ENCODE assay signal across 8 mouse cellular contexts in the genomic region with DNA sequence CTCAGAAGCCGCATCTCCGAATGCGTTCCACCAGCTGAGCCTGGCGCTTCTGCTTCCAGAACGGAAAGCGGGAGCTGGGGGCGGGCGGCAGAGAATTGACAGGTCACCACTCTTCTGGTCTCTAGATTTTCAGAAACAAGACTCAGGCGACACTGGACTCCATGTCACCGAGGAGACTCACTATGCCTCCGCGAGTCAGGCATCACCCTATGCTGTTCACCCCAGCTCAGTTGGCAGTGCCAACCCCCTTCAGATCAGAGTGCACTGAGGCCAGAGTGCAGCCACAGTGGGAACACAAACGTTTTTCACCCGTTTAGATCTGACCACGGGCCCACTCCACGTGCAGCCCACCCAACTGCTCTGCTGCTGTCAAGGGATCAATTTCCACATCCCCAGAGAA. TPM values are rescaled to one million over a fixed set of nuclear protein-coding genes. Genes with fewer than 3 reads are reported as not detected.
DNase-seq lines count a peak whose midpoint lies in the region; ATAC-seq lines count a peak whose summit lies in the region.

No protein-coding gene starts in this region.

- peak; percentile 13 for DNase-seq in adrenal gland, adult 8-10 months
- DNase-seq in adrenal gland, postnatal 10 days, result no peak
- DNase-seq in lung, postnatal 10 days, result no peak
- DNase-seq in spleen, postnatal 4 days (ENCODE audit: low spot score in 2 of 2), result no peak
- no peak for DNase-seq in gastrocnemius, postnatal 25 days

- H3K36me3 ChIP-seq in lung, embryonic 16.5 days (ENCODE audit: control insufficient read depth, insufficient read depth, low read length), result no peaks in the 10 kb centered on the region
- H3K36me3 ChIP-seq in hindbrain, embryonic 15.5 days, result no peaks in the 10 kb centered on the region
- no peaks in the 10 kb centered on the region for H3K36me3 ChIP-seq in midbrain, embryonic 13.5 days

- peak; percentile 47 for ATAC-seq in lung, embryonic 16.5 days (ENCODE audit: low read depth)
- peak; percentile 75; the same call in 1 of the 2 replicates for ATAC-seq in hindbrain, embryonic 15.5 days (ENCODE audit: low FRiP score, low read depth)
- ATAC-seq in midbrain, embryonic 13.5 days, result peak; percentile 75

- H3K27me3 ChIP-seq in lung, embryonic 16.5 days (ENCODE audit: control insufficient read depth, insufficient read depth, low read depth, low read length), result no peaks in the 10 kb centered on the region
- no peaks in the 10 kb centered on the region for H3K27me3 ChIP-seq in hindbrain, embryonic 15.5 days
- H3K27me3 ChIP-seq in midbrain, embryonic 13.5 days, result no peaks in the 10 kb centered on the region

- H3K9me3 ChIP-seq in lung, embryonic 16.5 days (ENCODE audit: control insufficient read depth, low read length), result no peaks in the 10 kb centered on the region
- no peaks in the 10 kb centered on the region for H3K9me3 ChIP-seq in hindbrain, embryonic 15.5 days
- no peaks in the 10 kb centered on the region for H3K9me3 ChIP-seq in midbrain, embryonic 13.5 days

- H3K27ac ChIP-seq in lung, embryonic 16.5 days (ENCODE audit: low read length), result no peak overlapping the region
- H3K27ac ChIP-seq in hindbrain, embryonic 15.5 days (replicated peaks), result peak overlapping the region; percentile 91
- peak overlapping the region; percentile 79 for H3K27ac ChIP-seq in midbrain, embryonic 13.5 days

- no peaks in the 10 kb centered on the region; the same call in 1 of the 2 replicates for H3K4me1 ChIP-seq in lung, embryonic 16.5 days (replicated peaks; ENCODE audit: control insufficient read depth, insufficient read depth, low read length)
- H3K4me1 ChIP-seq in hindbrain, embryonic 15.5 days (replicated peaks), result peaks cover 14% of the 10 kb centered on the region; the same call in 1 of the 2 replicates
- peaks cover 12% of the 10 kb centered on the region for H3K4me1 ChIP-seq in midbrain, embryonic 13.5 days (replicated peaks)

- peak overlapping the region; percentile 65 for H3K9ac ChIP-seq in lung, embryonic 16.5 days (ENCODE audit: low read length)
- peak overlapping the region; percentile 88 for H3K9ac ChIP-seq in hindbrain, embryonic 15.5 days
- H3K9ac ChIP-seq in midbrain, embryonic 13.5 days (replicated peaks), result peak overlapping the region; percentile 74

- peak overlapping the region; percentile 56 for H3K4me3 ChIP-seq in lung, embryonic 16.5 days (ENCODE audit: low read length)
- H3K4me3 ChIP-seq in hindbrain, embryonic 15.5 days, result peak overlapping the region; percentile 76
- peak overlapping the region; percentile 60 for H3K4me3 ChIP-seq in midbrain, embryonic 13.5 days (replicated peaks)

- peak overlapping the region; percentile 97 for H3K4me2 ChIP-seq in lung, embryonic 16.5 days (ENCODE audit: low read depth, low read length)
- H3K4me2 ChIP-seq in hindbrain, embryonic 15.5 days, result peak overlapping the region; percentile 95
- H3K4me2 ChIP-seq in midbrain, embryonic 13.5 days (replicated peaks), result peak overlapping the region; percentile 85

- under 1% methylated on average over 16 of the region's 16 CpGs for WGBS in lung, embryonic 16.5 days
- 0% methylated on average over 16 of the region's 16 CpGs for WGBS in hindbrain, embryonic 15.5 days
- WGBS in midbrain, embryonic 13.5 days, result 4% methylated on average over 16 of the region's 16 CpGs

RNA-seq across cellular contexts. Expression of a gene that starts 0.4 kb away (rescaled TPM):
- total RNA-seq in adrenal gland, adult 8-10 months (2022), result 1 to 10 TPM; 1.7 to 4.7 (median 3.3) TPM
- total RNA-seq in adrenal gland, postnatal 10 days (2021), result 1 to 10 TPM; 1.4 to 2.6 TPM
- 1.9 and 2.0 TPM in 2 replicates for polyA plus RNA-seq in lung, embryonic 16.5 days (2015; fragmentation: Nextera tagmentation; extraction: Ambion mirVana)
- polyA plus RNA-seq in hindbrain, embryonic 15.5 days (2015; fragmentation: Nextera tagmentation; extraction: Ambion mirVana), result 3.5 and 4.3 TPM in 2 replicates
- 2.9 TPM in 2 replicates for polyA plus RNA-seq in midbrain, embryonic 13.5 days (2015; fragmentation: Nextera tagmentation; extraction: Ambion mirVana)
- total RNA-seq in gastrocnemius, postnatal 25 days (2021), result 1 to 10 TPM; 1.3 to 1.7 TPM

RNA-seq across cellular contexts. Expression of a gene that starts 12.5 kb away (rescaled TPM):
- total RNA-seq in adrenal gland, adult 8-10 months (2022), result not detected
- not detected for total RNA-seq in adrenal gland, postnatal 10 days (2021)
- not detected in 2 replicates for polyA plus RNA-seq in lung, embryonic 16.5 days (2015; fragmentation: Nextera tagmentation; extraction: Ambion mirVana)
- not detected in 2 replicates for polyA plus RNA-seq in hindbrain, embryonic 15.5 days (2015; fragmentation: Nextera tagmentation; extraction: Ambion mirVana)
- not detected in 2 replicates for polyA plus RNA-seq in midbrain, embryonic 13.5 days (2015; fragmentation: Nextera tagmentation; extraction: Ambion mirVana)
- not detected for total RNA-seq in gastrocnemius, postnatal 25 days (2021)

RNA-seq across cellular contexts. Expression of a gene that starts 15.1 kb away (rescaled TPM):
- 10 to 100 TPM in 3 of 4 experiments, 1 to 10 TPM in 1; 9.4 to 12.8 (median 11.0) TPM for total RNA-seq in adrenal gland, adult 8-10 months (2022)
- total RNA-seq in adrenal gland, postnatal 10 days (2021), result 1 to 10 TPM; 4.9 to 7.0 TPM
- polyA plus RNA-seq in lung, embryonic 16.5 days (2015; fragmentation: Nextera tagmentation; extraction: Ambion mirVana), result 11.1 and 11.4 TPM in 2 replicates
- 41.5 and 46.0 TPM in 2 replicates for polyA plus RNA-seq in hindbrain, embryonic 15.5 days (2015; fragmentation: Nextera tagmentation; extraction: Ambion mirVana)
- 51.9 and 53.2 TPM in 2 replicates for polyA plus RNA-seq in midbrain, embryonic 13.5 days (2015; fragmentation: Nextera tagmentation; extraction: Ambion mirVana)
- total RNA-seq in gastrocnemius, postnatal 25 days (2021), result 1 to 10 TPM; 4.5 to 5.4 TPM

RNA-seq across cellular contexts. Expression of a gene that starts 22.5 kb away (rescaled TPM):
- not detected for total RNA-seq in adrenal gland, adult 8-10 months (2022)
- total RNA-seq in adrenal gland, postnatal 10 days (2021), result not detected
- polyA plus RNA-seq in lung, embryonic 16.5 days (2015; fragmentation: Nextera tagmentation; extraction: Ambion mirVana), result not detected in 2 replicates
- not detected in 2 replicates for polyA plus RNA-seq in hindbrain, embryonic 15.5 days (2015; fragmentation: Nextera tagmentation; extraction: Ambion mirVana)
- polyA plus RNA-seq in midbrain, embryonic 13.5 days (2015; fragmentation: Nextera tagmentation; extraction: Ambion mirVana), result not detected in 2 replicates
- total RNA-seq in gastrocnemius, postnatal 25 days (2021), result not detected

RNA-seq across cellular contexts. Expression of a gene that starts 35.3 kb away (rescaled TPM):
- total RNA-seq in adrenal gland, adult 8-10 months (2022), result not detected
- total RNA-seq in adrenal gland, postnatal 10 days (2021), result not detected
- polyA plus RNA-seq in lung, embryonic 16.5 days (2015; fragmentation: Nextera tagmentation; extraction: Ambion mirVana), result not detected in 2 replicates
- polyA plus RNA-seq in hindbrain, embryonic 15.5 days (2015; fragmentation: Nextera tagmentation; extraction: Ambion mirVana), result not detected in 2 replicates
- polyA plus RNA-seq in midbrain, embryonic 13.5 days (2015; fragmentation: Nextera tagmentation; extraction: Ambion mirVana), result not detected in 2 replicates
- not detected for total RNA-seq in gastrocnemius, postnatal 25 days (2021)
